Mouse (Mus musculus) erythroblast, embryonic 14.5 days (primary cell): ENCODE measurements around the gene Olfr896-ps1.

Experiments used
- GATA1 ChIP-seq: IDR thresholded peaks from 2 replicates; pipeline ENCODE4 v1.6.1; 2012; ENCODE audit warnings: low read length, inconsistent platforms, mixed read lengths
- TAL1 ChIP-seq: IDR thresholded peaks from 3 replicates; pipeline ENCODE4 v1.6.1; 2012; ENCODE audit warnings: low read length, inconsistent platforms, mixed read lengths

DNA sequence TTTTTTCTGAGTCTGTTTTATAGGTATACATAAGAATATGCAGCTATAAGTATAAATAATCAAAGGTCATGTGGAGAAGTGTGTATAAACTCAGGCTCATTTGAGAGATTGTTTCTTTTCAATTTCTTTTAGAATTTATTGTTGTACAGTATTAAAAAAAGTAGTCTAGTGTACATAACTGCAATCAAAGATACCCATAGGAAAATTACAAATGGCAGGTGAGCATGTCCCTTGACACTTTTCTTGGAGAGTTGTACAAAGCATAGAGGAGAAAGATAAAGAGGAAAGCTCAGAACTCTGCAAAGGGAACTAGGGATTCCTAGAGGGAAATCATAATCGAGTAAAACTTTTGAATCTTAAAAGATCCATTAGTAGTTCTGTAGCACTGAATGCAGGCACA is at the start of gene Olfr896-ps1:
- TF ChIP-seq TAL1 (no peak), GATA1 (no peak)
